Mouse (Mus musculus): Measurements from ENCODE around the gene Grtp1. TPM values are rescaled to one million over a fixed set of nuclear protein-coding genes. Genes with fewer than 3 reads are reported as not detected.
A peak's percentile ranks its signal among the peaks of the same experiment; 100 is the strongest.

Gene Grtp1
- total RNA-seq, 2 experiments from 2014 or later, result 7.8 to 8.9 TPM

DNA sequence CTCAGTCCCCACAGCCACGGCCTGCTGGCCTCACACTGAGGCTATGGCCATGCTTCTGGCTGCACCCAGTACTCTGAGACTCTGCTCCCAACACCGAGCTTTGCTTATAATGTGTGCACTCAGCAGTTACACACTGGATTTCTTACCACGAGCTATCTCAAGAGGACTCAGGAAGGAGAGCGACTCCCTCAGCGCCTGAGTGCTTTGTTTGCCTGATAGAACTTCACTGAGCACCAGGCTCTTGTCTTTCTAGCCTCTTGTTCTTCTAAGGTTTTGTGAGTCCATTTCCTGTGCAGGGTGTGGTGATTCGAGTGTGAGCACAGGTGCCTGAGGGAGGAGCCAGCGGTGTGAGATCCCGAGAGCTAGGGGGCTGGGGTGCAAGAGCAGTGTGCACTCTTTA is 75.5 kb downstream of the Grtp1 start:
- intact Hi-C loops (cut with DNase I), result no loop called here
- DNase-seq, result no peak

DNA sequence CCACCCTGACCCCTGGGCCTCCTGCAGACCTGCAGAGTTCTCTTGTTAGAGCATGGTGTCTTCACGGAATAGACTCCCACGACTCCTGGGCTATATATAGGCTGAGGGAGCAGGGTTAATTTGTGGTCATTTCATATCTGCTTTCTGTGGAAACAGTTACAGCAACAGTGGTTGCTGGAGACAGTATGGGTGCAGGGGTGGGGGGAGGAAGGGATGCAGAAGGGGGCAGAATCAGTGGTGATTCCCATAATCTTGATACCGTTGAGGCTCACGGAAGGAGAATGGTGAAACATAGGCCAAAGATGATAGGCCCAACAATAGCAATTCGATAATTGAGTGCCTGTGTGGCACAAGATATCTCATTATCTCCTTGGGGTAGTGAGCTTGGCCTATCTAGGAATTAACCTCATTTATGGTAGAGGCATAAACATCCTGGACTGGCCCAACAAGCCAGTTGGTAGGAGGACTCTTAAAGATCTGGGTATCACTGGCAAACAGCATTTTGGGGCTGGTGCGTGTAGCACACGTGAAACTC is 77.5 kb downstream of the Grtp1 start:
- intact Hi-C loops (cut with DNase I), result no loop called here

More for the DNA sequence above, 77.5 kb downstream of the Grtp1 start:
- DNase-seq, result no peak

Small RNAs within 50 kb of the gene (microRNA-seq; reads per million reads assigned to microRNA genes)
- gene Mir1968, result 41.6 reads per million, percentile 43 among the genes with 10 or more reads in this experiment
- not detected for gene Mir7065

Other genes starting within 250 kb of the Grtp1 start
- gene F7, start 174.6 kb downstream of the Grtp1 start, total RNA-seq (2021), result under 1 TPM in 1 of 2 experiments, not detected in 1; 0.20 TPM
- under 1 TPM in 1 of 2 experiments, not detected in 1; 0.80 TPM for gene F10, start 163.3 kb downstream of the Grtp1 start, total RNA-seq (2021)
- gene Proz, start 139.7 kb downstream of the Grtp1 start, total RNA-seq (2021), result not detected
- gene Pcid2, start 95.2 kb downstream of the Grtp1 start, total RNA-seq (2021), result 10 to 100 TPM; 31.5 to 33.8 TPM
- 10 to 100 TPM; 67.0 to 67.3 TPM for gene Cul4a, start 95.0 kb downstream of the Grtp1 start, total RNA-seq (2021)
- gene Lamp1, start 41.5 kb downstream of the Grtp1 start, total RNA-seq (2021), result 100 to 1,000 TPM; 241 to 259 TPM
- gene Adprhl1, start 53.5 kb upstream of the Grtp1 start, total RNA-seq (2021), result 1 to 10 TPM; 1.8 to 1.9 TPM
- gene Dcun1d2, start 87.5 kb upstream of the Grtp1 start, total RNA-seq (2021), result 10 to 100 TPM; 27.6 to 31.2 TPM
- 10 to 100 TPM; 38.4 to 42.9 TPM for gene Tmco3, start 87.6 kb upstream of the Grtp1 start, total RNA-seq (2021)
- gene Tfdp1, start 138.1 kb upstream of the Grtp1 start, total RNA-seq (2021), result 10 to 100 TPM; 82.6 to 88.1 TPM
- not detected for gene Atp4b, start 196.2 kb upstream of the Grtp1 start, total RNA-seq (2021)
- not detected for gene Grk1, start 204.5 kb upstream of the Grtp1 start, total RNA-seq (2021)
- 1 to 10 TPM; 3.9 to 4.6 TPM for gene Tmem255b, start 234.6 kb upstream of the Grtp1 start, total RNA-seq (2021)

All from left cerebral cortex, postnatal 4 days (tissue).